In genomic region chr2:33977151-33977550, GRCm38 (mm10) we compare ENCODE assay signal across 16 mouse cellular contexts.
DNase-seq lines count a peak whose midpoint lies in the region.
"Had no signal": no experiment of that assay in that cellular context is flagged by ENCODE, and none has a peak within 500 bp of the region (broad histone marks: within the 10 kb centered on the region; RNA-seq: fewer than 3 reads in every experiment).

No protein-coding gene starts in this region.

- peak; percentile 79 for DNase-seq in heart, adult 11 months
- DNase-seq in heart, postnatal 4 days, result no peak
- peak; percentile 1 for DNase-seq in layer of hippocampus, adult 11-12 months (ENCODE audit: low spot score)
- DNase-seq in layer of hippocampus, postnatal 25 days (ENCODE audit: extremely low spot score in 1 of 2, low spot score in 1 of 2), result no peak
- DNase-seq in right cerebral cortex, postnatal 4 days, result peak; percentile 1
- no peak for DNase-seq in right cerebral cortex, postnatal 36 days (ENCODE audit: low spot score in 2 of 2)
- peak; percentile 13 to 57 for DNase-seq in urinary bladder, postnatal 4 days (ENCODE audit: low spot score in 2 of 2)
- no peak for DNase-seq in urinary bladder, adult 18-20 months (ENCODE audit: low spot score in 2 of 2)
- DNase-seq: adrenal gland, postnatal 10 days; adrenal gland, postnatal 36 days; cerebellum, adult 18-20 months; cerebellum, adult 9-10 months; cerebellum, postnatal 14 days; gastrocnemius, postnatal 10 days; gastrocnemius, postnatal 36 days; heart, postnatal 14 days had no signal

Comparison
In these comparisons a context has a peak if more than half of its experiments do, and no peak if none do; other contexts are left out.
1. DNase-seq: peak in heart, adult 11 months (single experiment), layer of hippocampus, adult 11-12 months (single experiment), right cerebral cortex, postnatal 4 days (single experiment) and urinary bladder, postnatal 4 days (2 of 2); none in heart, postnatal 4 days (single experiment), layer of hippocampus, postnatal 25 days (0 of 2), right cerebral cortex, postnatal 36 days (0 of 2) and urinary bladder, adult 18-20 months (0 of 2).